In the genomic region with DNA sequence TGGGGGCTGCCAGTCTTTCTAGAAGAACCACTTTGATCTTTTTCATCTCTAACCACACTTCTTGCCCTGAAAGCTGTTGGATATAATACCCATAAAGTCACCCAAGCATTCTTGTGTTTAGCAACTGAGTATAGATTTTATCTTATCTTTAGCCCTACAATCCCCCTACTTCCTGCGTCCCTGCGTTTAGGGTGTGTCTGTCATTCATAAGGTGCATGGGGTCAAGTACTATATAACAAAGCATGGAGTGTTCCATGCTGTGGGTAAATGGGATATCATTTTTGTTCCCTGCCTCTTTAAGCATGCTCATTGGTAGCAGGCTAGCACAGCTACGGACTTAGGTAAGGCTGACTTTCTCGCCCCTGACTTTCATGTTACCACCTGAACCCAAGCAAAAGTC, we compare ENCODE assay signal across 26 mouse cellular contexts.
DNase-seq lines count a peak whose midpoint lies in the region; ATAC-seq and TF ChIP-seq lines count a peak whose summit lies in the region.
"Had no signal": no experiment of that assay in that cellular context is flagged by ENCODE, and none has a peak within 500 bp of the region (broad histone marks: within the 10 kb centered on the region; RNA-seq: fewer than 3 reads in every experiment).

No protein-coding gene starts in this region.

- no peak for DNase-seq in embryonic facial prominence, embryonic 10.5 days (ENCODE audit: low spot score)
- DNase-seq in thymus, postnatal 0 days (ENCODE audit: low spot score), result peak; percentile 49
- DNase-seq in thymus, postnatal 36 days, result no peak
- no peak for DNase-seq in G1E (ENCODE audit: low spot score)
- no peak for DNase-seq in stomach, postnatal 0 days (ENCODE audit: low spot score)
- DNase-seq in gastrocnemius, postnatal 14 days, result no peak
- DNase-seq: adrenal gland, postnatal 10 days; adrenal gland, postnatal 36 days; cerebellum, adult 18-20 months; cerebellum, adult 9-10 months; cerebellum, postnatal 14 days; gastrocnemius, postnatal 36 days; heart, adult 2 months; heart, postnatal 14 days; heart, postnatal 4 days had no signal

- H3K27me3 ChIP-seq in embryonic facial prominence, embryonic 13.5 days, result no peaks in the 10 kb centered on the region
- H3K27me3 ChIP-seq in embryonic facial prominence, embryonic 10.5 days (replicated peaks; ENCODE audit: low read depth, poor library complexity, severe bottlenecking), result no peaks in the 10 kb centered on the region
- peaks cover 3% of the 10 kb centered on the region; the same call in 1 of the 2 replicates for H3K27me3 ChIP-seq in G1E (ENCODE audit: insufficient read depth, low read length)
- no peaks in the 10 kb centered on the region for H3K27me3 ChIP-seq in intestine, embryonic 15.5 days (replicated peaks)
- no peaks in the 10 kb centered on the region for H3K27me3 ChIP-seq in stomach, postnatal 0 days (ENCODE audit: control insufficient read depth, insufficient read depth, low read length)
- H3K27me3 ChIP-seq: embryonic facial prominence, embryonic 12.5 days; forebrain, embryonic 12.5 days; forebrain, embryonic 15.5 days; heart, embryonic 13.5 days; Patski had no signal

- intact Hi-C loops in gastrocnemius, postnatal 14 days (cut with DNase I; ENCODE audit: low total_unique reads), result no loop called here

- no peak for ATAC-seq in embryonic facial prominence, embryonic 13.5 days (ENCODE audit: insufficient number of reproducible peaks, insufficient read depth, low FRiP score, low TSS enrichment, low read depth)
- ATAC-seq in G1E (ENCODE audit: extremely low read depth, insufficient number of reproducible peaks, low FRiP score, poor library complexity, severe bottlenecking), result peak; percentile 81
- ATAC-seq in intestine, embryonic 15.5 days, result peak; percentile 67
- no peak for ATAC-seq in stomach, postnatal 0 days (ENCODE audit: low FRiP score, low TSS enrichment)
- ATAC-seq: forebrain, embryonic 15.5 days; hindbrain, postnatal 0 days; Patski had no signal

- H3K9me3 ChIP-seq in embryonic facial prominence, embryonic 13.5 days, result no peaks in the 10 kb centered on the region
- no peaks in the 10 kb centered on the region for H3K9me3 ChIP-seq in embryonic facial prominence, embryonic 10.5 days
- no peaks in the 10 kb centered on the region; the same call in 1 of the 2 replicates for H3K9me3 ChIP-seq in G1E (replicated peaks)
- no peaks in the 10 kb centered on the region for H3K9me3 ChIP-seq in intestine, embryonic 15.5 days
- no peaks in the 10 kb centered on the region for H3K9me3 ChIP-seq in stomach, postnatal 0 days (ENCODE audit: control insufficient read depth, low read length)
- H3K9me3 ChIP-seq: embryonic facial prominence, embryonic 12.5 days; forebrain, embryonic 12.5 days; forebrain, embryonic 15.5 days; heart, embryonic 10.5 days had no signal

- H3K4me2 ChIP-seq in embryonic facial prominence, embryonic 13.5 days, result no peak overlapping the region
- H3K4me2 ChIP-seq in intestine, embryonic 15.5 days (replicated peaks), result no peak overlapping the region
- no peak overlapping the region for H3K4me2 ChIP-seq in stomach, postnatal 0 days (replicated peaks; ENCODE audit: low read depth)
- H3K4me2 ChIP-seq: embryonic facial prominence, embryonic 12.5 days; forebrain, embryonic 12.5 days; forebrain, embryonic 15.5 days; heart, embryonic 13.5 days; hindbrain, embryonic 14.5 days had no signal

- H3K4me1 ChIP-seq in embryonic facial prominence, embryonic 13.5 days, result peaks cover 8% of the 10 kb centered on the region
- H3K4me1 ChIP-seq in embryonic facial prominence, embryonic 10.5 days, result peaks cover 6% of the 10 kb centered on the region
- H3K4me1 ChIP-seq in G1E (ENCODE audit: insufficient read depth, low read depth, low read length), result peaks cover 10% of the 10 kb centered on the region
- H3K4me1 ChIP-seq in intestine, embryonic 15.5 days (replicated peaks), result no peaks in the 10 kb centered on the region
- no peaks in the 10 kb centered on the region for H3K4me1 ChIP-seq in stomach, postnatal 0 days (replicated peaks; ENCODE audit: control insufficient read depth, insufficient read depth)
- H3K4me1 ChIP-seq: forebrain, embryonic 12.5 days; forebrain, embryonic 15.5 days; heart, embryonic 13.5 days had no signal

- H3K27ac ChIP-seq in embryonic facial prominence, embryonic 13.5 days, result peak overlapping the region; percentile 48; the same call in 1 of the 2 replicates
- H3K27ac ChIP-seq in embryonic facial prominence, embryonic 10.5 days (replicated peaks), result no peak overlapping the region
- no peak overlapping the region for H3K27ac ChIP-seq in intestine, embryonic 15.5 days
- H3K27ac ChIP-seq in stomach, postnatal 0 days (replicated peaks), result no peak overlapping the region
- H3K27ac ChIP-seq: embryonic facial prominence, embryonic 12.5 days; forebrain, embryonic 12.5 days; forebrain, embryonic 15.5 days; heart, adult 2 months; heart, embryonic 10.5 days; heart, embryonic 13.5 days; hindbrain, embryonic 14.5 days; hindbrain, postnatal 0 days had no signal

- WGBS in embryonic facial prominence, embryonic 13.5 days, result 51% methylated on average over 4 of the region's 4 CpGs
- 75% methylated on average over 4 of the region's 4 CpGs for WGBS in embryonic facial prominence, embryonic 10.5 days
- 49% methylated on average over 4 of the region's 4 CpGs for whole genome bisulfite sequencing in intestine, embryonic 15.5 days
- 37% methylated on average over 4 of the region's 4 CpGs for WGBS in stomach, postnatal 0 days

- H3K4me3 ChIP-seq in embryonic facial prominence, embryonic 13.5 days, result no peak overlapping the region
- no peak overlapping the region for H3K4me3 ChIP-seq in embryonic facial prominence, embryonic 10.5 days
- no peak overlapping the region for H3K4me3 ChIP-seq in G1E (ENCODE audit: low read depth, low read length)
- H3K4me3 ChIP-seq in intestine, embryonic 15.5 days (replicated peaks), result no peak overlapping the region
- H3K4me3 ChIP-seq in stomach, postnatal 0 days (ENCODE audit: low read depth, low read length), result no peak overlapping the region
- H3K4me3 ChIP-seq: embryonic facial prominence, embryonic 12.5 days; erythroblast, embryonic 14.5 days; forebrain, embryonic 12.5 days; forebrain, embryonic 15.5 days; heart, adult 2 months; heart, embryonic 10.5 days; heart, embryonic 13.5 days had no signal

- TF ChIP-seq CTCF in G1E (IDR thresholded peaks at IDR 0.05; ENCODE audit: low read depth, low read length), result no peak
- no peak for TF ChIP-seq CTCF in stomach, postnatal 0 days (IDR thresholded peaks at IDR 0.05; ENCODE audit: low read depth)

- H3K9ac ChIP-seq in embryonic facial prominence, embryonic 13.5 days, result no peak overlapping the region
- no peak overlapping the region for H3K9ac ChIP-seq in intestine, embryonic 15.5 days
- H3K9ac ChIP-seq in stomach, postnatal 0 days (ENCODE audit: low read length), result no peak overlapping the region
- H3K9ac ChIP-seq: embryonic facial prominence, embryonic 12.5 days; forebrain, embryonic 12.5 days; forebrain, embryonic 15.5 days; heart, embryonic 13.5 days; hindbrain, embryonic 14.5 days had no signal

- TF ChIP-seq EP300 in stomach, postnatal 0 days (optimal IDR thresholded peaks at IDR 0.05), result no peak

- H3K36me3 ChIP-seq in embryonic facial prominence, embryonic 13.5 days, result no peaks in the 10 kb centered on the region
- H3K36me3 ChIP-seq in embryonic facial prominence, embryonic 10.5 days (replicated peaks), result no peaks in the 10 kb centered on the region
- no peaks in the 10 kb centered on the region for H3K36me3 ChIP-seq in G1E (replicated peaks)
- no peaks in the 10 kb centered on the region for H3K36me3 ChIP-seq in intestine, embryonic 15.5 days
- H3K36me3 ChIP-seq in stomach, postnatal 0 days (ENCODE audit: control insufficient read depth, insufficient read depth, low read length), result no peaks in the 10 kb centered on the region
- H3K36me3 ChIP-seq: embryonic facial prominence, embryonic 12.5 days; forebrain, embryonic 12.5 days; forebrain, embryonic 15.5 days; heart, embryonic 10.5 days; heart, embryonic 13.5 days had no signal

Comparison
In these comparisons a context has a peak if more than half of its experiments do, and no peak if none do; other contexts are left out.
1. ATAC-seq: peak in G1E (single experiment) and intestine, embryonic 15.5 days (single experiment); none in embryonic facial prominence, embryonic 13.5 days (single experiment) and stomach, postnatal 0 days (single experiment).